Mouse (Mus musculus): ENCODE data around the gene Rad51b. TPM values are rescaled to one million over a fixed set of nuclear protein-coding genes. Genes with fewer than 3 reads are reported as not detected.

Rad51b gene
- total RNA-seq, 2 experiments from 2014 or later = 2.0 TPM

DNA sequence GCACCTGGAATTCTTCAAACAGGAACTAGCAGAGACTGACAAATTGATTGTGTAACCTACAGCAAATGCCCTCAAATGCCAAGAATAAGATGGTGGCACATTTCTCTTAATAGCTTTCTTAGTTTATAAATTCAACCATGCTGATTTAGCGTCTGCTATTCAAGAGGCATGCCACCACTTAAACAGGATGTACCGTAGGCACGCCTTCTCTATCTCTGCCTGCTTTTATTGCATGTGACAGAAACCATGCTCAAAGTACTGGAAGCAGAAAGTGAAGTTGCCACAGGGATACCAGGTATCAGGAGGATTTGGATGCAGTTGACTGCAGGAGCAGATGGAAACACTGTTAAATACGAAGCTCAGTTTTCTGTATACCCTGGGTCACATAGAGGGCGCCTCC is 448.1 kb downstream of the Rad51b start:
- intact Hi-C loops (cut with DNase I) = no loop called here
- no peak for DNase-seq

DNA sequence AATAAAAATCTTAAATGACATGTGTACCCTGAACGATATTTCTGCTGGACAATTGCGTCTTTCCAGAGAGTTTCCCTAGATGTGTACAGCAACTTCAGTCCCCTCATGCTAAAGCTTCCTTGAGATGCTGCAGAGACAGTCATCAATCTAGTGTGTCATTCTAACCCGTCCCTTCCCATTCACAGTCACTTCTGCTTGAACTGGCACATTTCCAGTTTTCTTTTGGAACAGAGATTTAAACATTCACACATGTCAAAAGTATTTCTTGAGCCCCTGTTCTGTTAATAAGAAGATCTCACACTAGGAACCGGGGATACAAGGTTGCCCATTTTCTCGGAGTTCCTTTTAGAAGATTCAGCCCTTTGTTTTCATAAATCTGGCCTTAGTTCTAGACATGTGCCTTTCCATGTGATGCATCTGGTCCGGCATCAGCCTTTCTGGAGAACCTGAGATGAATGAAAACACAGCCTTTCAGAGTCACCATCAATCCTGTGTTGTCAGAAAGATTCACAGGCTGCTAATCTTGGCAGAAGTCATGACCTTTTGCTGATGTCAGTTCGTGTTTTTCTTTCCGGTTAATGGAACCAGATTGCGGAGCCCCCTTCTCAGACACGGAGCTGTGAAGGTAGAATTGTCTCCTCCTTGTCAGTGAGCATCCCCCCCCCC is 448.9 kb downstream of the Rad51b start:
- intact Hi-C loops (cut with DNase I) = no loop called here
- no peak for DNase-seq

- no peak for DNase-seq
- intact Hi-C loops (cut with DNase I) = no loop called here
These were observed 450.5 kb downstream of the Rad51b start for GRCm38 (mm10) chr12:79747541-79747940.

- intact Hi-C loops (cut with DNase I) = no loop called here
- peak; percentile 68 to 71 for DNase-seq
These were observed 451.8 kb downstream of the Rad51b start for GRCm38 (mm10) chr12:79748862-79749261.

- intact Hi-C loops (cut with DNase I) = loop anchor here (5.0 kb wide), 1 partner anchor 37 kb away; no protein-coding TSS in a partner anchor
- DNase-seq = peak; percentile 73
These were observed 453.4 kb downstream of the Rad51b start for GRCm38 (mm10) chr12:79750253-79751125.

DNA sequence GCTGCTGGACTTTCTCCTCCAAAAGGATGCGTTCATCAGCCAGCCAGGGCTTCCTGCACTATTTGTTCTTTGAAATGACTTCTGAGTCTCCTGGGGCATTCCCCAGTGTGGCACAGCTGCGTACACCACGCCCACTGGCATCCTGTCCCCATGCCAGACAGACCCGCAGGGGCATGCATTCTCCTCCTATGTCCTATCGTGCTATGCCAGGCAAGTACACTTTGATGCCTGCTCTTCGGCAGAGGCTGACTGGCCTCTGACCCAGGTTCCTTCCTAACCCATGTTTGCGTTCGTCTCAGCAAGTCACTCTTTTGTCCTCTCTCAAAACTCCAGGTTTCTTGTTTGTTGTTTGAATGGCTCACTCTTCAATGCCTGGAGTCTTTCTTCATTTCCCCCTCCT is 454.7 kb downstream of the Rad51b start:
- DNase-seq = peak in 1 of 2 experiments; percentile 47
- intact Hi-C loops (cut with DNase I) = loop anchor here (5.0 kb wide), 1 partner anchor 36 kb away; no protein-coding TSS in a partner anchor

DNA sequence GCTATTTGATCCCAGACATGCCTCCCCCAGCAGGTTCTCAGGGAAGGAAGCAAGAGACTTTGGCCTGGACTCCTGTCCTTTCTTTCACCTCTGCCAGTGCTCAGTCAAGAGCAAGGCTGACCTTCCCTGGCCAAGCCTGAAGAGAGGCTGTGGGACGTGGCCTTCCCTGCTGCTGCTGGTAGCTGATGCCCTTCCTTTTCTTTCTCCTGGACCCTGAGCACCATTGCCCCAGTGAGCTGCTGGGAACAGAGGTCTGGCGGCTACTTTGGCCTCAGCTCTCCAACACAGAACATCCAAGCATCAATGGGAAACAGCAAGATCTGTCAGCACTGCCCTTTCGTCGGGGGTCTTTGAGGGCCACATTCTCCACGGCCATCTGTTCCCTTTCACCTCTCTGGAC is 455.1 kb downstream of the Rad51b start:
- intact Hi-C loops (cut with DNase I) = loop anchor here (5.0 kb wide), 1 partner anchor 35 kb away; no protein-coding TSS in a partner anchor

GRCm38 (mm10) chr12:79755617-79756016 is 458.5 kb downstream of the Rad51b start:
- intact Hi-C loops (cut with DNase I) = no loop called here

More for the DNA sequence above, 455.1 kb downstream of the Rad51b start:
- DNase-seq = no peak

DNA sequence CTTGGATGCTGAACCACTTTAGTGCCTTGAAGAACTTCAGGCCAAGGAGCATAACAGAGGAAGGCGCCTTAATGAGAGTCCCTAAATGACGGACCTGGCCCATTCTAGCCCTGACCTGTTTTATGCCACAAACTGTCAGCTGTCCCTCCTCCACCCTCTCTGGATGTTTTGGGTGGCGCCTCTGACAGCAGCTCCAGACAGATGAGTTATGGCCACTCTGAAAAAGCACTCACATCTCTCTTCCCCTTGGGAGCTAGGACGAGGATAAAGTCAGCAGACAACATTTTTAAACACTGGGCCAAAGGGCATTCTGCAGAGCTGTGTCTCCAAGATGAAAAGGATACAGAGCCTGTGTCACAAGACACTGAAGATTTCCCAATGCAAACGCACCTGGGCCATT is 459.3 kb downstream of the Rad51b start:
- no peak for DNase-seq
- intact Hi-C loops (cut with DNase I) = no loop called here

More at GRCm38 (mm10) chr12:79755617-79756016, 458.5 kb downstream of the Rad51b start:
- DNase-seq = no peak

DNA sequence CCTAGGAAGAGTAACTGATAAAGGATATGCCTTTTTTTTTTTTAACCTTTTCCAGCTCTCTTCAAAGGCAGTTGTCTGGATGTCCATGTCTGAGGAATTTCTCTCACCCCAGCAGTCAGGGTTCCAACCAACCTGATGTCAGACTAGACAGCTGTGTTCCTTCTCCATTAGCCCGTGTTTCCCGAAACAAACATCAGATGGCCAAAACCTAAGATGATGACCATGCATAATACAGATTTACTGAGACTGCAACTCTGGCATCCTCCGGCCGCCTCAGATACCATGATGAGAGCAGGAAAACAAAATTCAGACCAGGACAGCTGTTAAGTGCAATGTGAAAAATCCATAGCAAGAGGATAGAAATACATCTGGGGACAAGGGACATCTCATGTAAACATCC is 460.7 kb downstream of the Rad51b start:
- no peak for DNase-seq
- intact Hi-C loops (cut with DNase I) = no loop called here

- intact Hi-C loops (cut with DNase I) = no loop called here
These were observed 462.3 kb downstream of the Rad51b start for GRCm38 (mm10) chr12:79759180-79759902.

DNA sequence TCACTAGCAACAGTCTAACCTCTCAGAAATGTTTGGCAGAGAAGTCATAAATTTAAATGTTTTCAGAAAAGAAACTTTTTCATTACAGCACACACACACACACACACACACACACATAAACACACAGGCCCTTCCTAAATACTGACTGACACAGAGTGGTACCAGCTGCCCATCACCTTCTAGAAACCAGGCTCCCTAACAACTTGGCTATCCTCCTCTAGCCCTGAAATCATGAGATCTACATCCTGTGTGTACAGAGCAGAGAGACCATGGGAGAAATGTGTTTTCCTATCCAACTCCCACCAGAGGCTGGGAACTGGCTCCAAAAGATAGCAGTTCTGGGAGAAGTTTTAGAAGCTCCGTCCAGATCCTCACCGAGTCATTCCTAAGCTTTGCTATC is 464.1 kb downstream of the Rad51b start:
- no peak for DNase-seq
- intact Hi-C loops (cut with DNase I) = no loop called here

More at GRCm38 (mm10) chr12:79759180-79759902, 462.3 kb downstream of the Rad51b start:
- no peak for DNase-seq

DNA sequence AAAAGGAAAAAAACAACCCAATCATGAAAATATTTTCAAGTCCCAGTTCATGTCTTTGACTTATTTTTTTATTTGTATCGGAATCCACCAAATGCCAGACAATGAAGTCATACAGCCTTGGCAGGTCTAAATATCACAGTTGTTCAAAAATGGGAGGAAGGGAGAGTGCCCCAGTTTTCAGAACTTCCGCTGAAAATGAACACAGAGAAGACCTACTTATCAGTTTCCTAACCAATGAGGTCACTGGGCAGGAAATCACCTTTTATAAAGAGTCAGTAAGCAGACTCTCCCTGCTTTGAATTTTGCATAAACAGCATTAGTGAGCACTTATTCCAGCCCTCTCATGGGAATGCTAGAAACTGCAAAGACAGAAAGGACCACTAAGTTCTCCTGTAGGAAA is 465.0 kb downstream of the Rad51b start:
- intact Hi-C loops (cut with DNase I) = no loop called here
- peak in 1 of 2 experiments; percentile 51 for DNase-seq

GRCm38 (mm10) chr12:79762570-79763275 is 465.6 kb downstream of the Rad51b start:
- no peak for DNase-seq
- intact Hi-C loops (cut with DNase I) = no loop called here

- DNase-seq = peak in 1 of 2 experiments; percentile 60
- intact Hi-C loops (cut with DNase I) = no loop called here
These were observed 469.0 kb downstream of the Rad51b start for GRCm38 (mm10) chr12:79766116-79766515.

DNA sequence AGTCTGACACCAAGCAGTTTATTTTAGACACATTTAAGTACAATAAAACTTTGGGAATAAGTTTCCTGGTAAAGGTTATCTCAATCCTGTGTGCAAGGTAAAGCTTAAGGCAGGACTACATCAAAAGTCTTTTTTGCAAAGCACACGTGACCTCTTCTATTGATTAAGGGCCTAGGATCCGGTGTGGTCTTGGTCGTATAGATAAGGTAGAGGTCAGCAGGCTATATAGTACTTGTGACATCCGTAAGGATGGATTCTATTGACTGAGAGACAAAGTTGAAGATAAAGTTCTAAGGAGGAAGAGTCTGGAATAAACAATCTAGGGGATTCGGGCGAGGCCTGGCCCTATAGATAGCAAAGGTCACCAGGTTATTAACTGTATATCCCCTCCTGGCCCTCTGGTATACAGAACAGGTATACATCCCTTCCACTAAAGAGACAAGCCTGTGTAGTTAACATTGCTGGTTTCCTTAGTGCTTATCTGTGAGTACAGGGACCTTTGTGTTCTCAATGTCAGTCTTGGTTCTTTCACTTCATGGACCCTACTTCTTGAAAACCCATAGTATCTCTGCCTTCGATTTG is 471.8 kb downstream of the Rad51b start:
- DNase-seq = no peak
- intact Hi-C loops (cut with DNase I) = no loop called here

DNA sequence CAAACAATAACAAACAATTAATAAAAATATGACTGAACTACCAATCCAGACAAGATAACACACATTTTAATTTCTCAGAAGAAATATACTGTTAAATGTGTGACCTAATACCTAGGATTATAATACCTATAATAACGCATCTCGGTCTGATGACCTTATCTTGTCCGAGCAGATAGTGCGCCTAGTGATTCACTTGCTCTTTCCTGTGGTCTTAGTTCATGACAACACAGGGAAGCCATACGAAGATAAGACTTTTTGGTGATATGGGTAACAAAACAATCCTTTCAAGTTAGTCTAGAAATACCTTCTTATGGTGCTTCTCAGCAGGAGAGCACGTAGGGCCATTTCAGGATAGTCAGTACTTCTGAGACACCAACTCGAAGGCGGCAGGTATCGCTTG is 472.7 kb downstream of the Rad51b start:
- DNase-seq = no peak
- intact Hi-C loops (cut with DNase I) = no loop called here

DNA sequence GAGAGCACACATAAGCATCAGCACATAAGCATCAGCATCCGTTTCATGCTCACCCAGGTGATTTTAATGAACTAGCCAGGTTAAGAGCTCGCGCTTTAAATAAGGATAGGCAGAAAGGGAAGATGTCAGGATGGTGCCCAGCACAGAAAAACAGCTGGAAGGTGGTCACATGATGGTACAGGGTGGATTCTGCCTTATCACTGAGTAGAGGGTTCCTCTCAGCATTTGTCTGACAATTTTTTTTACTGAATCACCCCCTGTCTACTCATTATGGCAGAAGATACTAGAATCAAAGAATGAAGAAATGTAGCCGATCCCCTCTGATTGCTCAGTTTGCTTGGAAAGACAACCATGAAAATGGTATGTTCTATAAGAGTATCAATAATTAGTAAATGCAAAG is 474.1 kb downstream of the Rad51b start:
- no peak for DNase-seq
- intact Hi-C loops (cut with DNase I) = no loop called here

- intact Hi-C loops (cut with DNase I) = no loop called here
- no peak for DNase-seq
These were observed 474.7 kb downstream of the Rad51b start for GRCm38 (mm10) chr12:79771741-79772140.

DNA sequence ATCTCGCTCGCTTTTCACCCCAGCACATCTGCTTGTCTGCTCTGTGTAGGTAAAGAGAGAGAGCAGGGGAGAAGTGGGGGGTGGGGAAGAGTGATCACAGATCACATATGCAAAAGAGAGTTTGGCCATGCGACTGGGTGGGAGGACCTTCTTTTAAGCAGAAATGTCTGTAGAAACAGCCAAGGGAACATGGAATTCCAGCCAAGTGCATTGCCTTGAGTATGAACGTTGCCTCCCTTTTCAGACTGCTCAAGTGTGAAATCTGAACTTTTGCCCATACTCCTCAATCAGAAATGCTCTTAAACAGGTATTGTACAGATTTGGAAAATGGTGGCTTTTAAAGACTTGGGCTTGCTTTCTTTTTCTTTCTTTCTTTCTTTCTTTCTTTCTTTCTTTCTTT is 476.2 kb downstream of the Rad51b start:
- intact Hi-C loops (cut with DNase I) = no loop called here
- no peak for DNase-seq
